Mouse (Mus musculus): ENCODE results near the gene Son.
"Not testable (repeated sequence)": the region's sequence is repeated elsewhere in the genome, so short reads cannot be mapped to it uniquely, and the experiment has no call there.

The Son gene

GRCm38 (mm10) chr16:91639161-91639560 lies 8.1 kb upstream of the Son start:
- no peak for DNase-seq (ENCODE audit: low spot score in 2 of 2)

- no peak for DNase-seq (ENCODE audit: low spot score in 2 of 2)
Observed at GRCm38 (mm10) chr16:91639636-91640035, 7.7 kb upstream of the Son start.

- DNase-seq (ENCODE audit: low spot score in 2 of 2), result no peak
Observed at GRCm38 (mm10) chr16:91640171-91640570, 7.1 kb upstream of the Son start.

GRCm38 (mm10) chr16:91644901-91645300 lies 2.4 kb upstream of the Son start:
- DNase-seq (ENCODE audit: low spot score in 2 of 2), result no peak

- DNase-seq (ENCODE audit: low spot score in 2 of 2), result not testable (repeated sequence)
Observed at GRCm38 (mm10) chr16:91645420-91645819, 1.9 kb upstream of the Son start.

- no peak for DNase-seq (ENCODE audit: low spot score in 2 of 2)
Observed at GRCm38 (mm10) chr16:91645995-91646602, 1.2 kb upstream of the Son start.

- peak; percentile 84 to 88 for DNase-seq (ENCODE audit: low spot score in 2 of 2)
Observed at GRCm38 (mm10) chr16:91646681-91647419, 456 bp upstream of the Son start, which contains the start of gene Gart. TSS of gene Gart (minus strand) at chr16:91646952.

- peak; percentile 49 to 57 for DNase-seq (ENCODE audit: low spot score in 2 of 2)
Observed at GRCm38 (mm10) chr16:91648220-91648550, 879 bp downstream of the Son start.

- no peak for DNase-seq (ENCODE audit: low spot score in 2 of 2)
Observed at GRCm38 (mm10) chr16:91649246-91649645, 1.9 kb downstream of the Son start.

GRCm38 (mm10) chr16:91649781-91650180 lies 2.5 kb downstream of the Son start:
- no peak for DNase-seq (ENCODE audit: low spot score in 2 of 2)

GRCm38 (mm10) chr16:91652191-91652590 lies 4.9 kb downstream of the Son start:
- DNase-seq (ENCODE audit: low spot score in 2 of 2), result no peak

GRCm38 (mm10) chr16:91655285-91655684 lies 8.0 kb downstream of the Son start:
- DNase-seq (ENCODE audit: low spot score in 2 of 2), result no peak

GRCm38 (mm10) chr16:91657285-91657684 lies 10.0 kb downstream of the Son start:
- no peak for DNase-seq (ENCODE audit: low spot score in 2 of 2)

- no peak for DNase-seq (ENCODE audit: low spot score in 2 of 2)
Observed at GRCm38 (mm10) chr16:91658471-91658870, 11.2 kb downstream of the Son start.

GRCm38 (mm10) chr16:91659798-91660197 lies 12.5 kb downstream of the Son start:
- no peak for DNase-seq (ENCODE audit: low spot score in 2 of 2)

- DNase-seq (ENCODE audit: low spot score in 2 of 2), result no peak
Observed at GRCm38 (mm10) chr16:91661397-91661796, 14.1 kb downstream of the Son start.

GRCm38 (mm10) chr16:91662336-91662735 lies 15.0 kb downstream of the Son start:
- DNase-seq (ENCODE audit: low spot score in 2 of 2), result no peak

- DNase-seq (ENCODE audit: low spot score in 2 of 2), result no peak
Observed at GRCm38 (mm10) chr16:91663795-91664194, 16.5 kb downstream of the Son start.

GRCm38 (mm10) chr16:91674500-91674899 lies 27.2 kb downstream of the Son start:
- DNase-seq (ENCODE audit: low spot score in 2 of 2), result no peak

- no peak for DNase-seq (ENCODE audit: low spot score in 2 of 2)
Observed at GRCm38 (mm10) chr16:91678147-91678911, 31.0 kb downstream of the Son start.

GRCm38 (mm10) chr16:91680656-91681055 lies 33.4 kb downstream of the Son start:
- no peak for DNase-seq (ENCODE audit: low spot score in 2 of 2)

GRCm38 (mm10) chr16:91685526-91685925 lies 38.2 kb downstream of the Son start:
- DNase-seq (ENCODE audit: low spot score in 2 of 2), result no peak

- no peak for DNase-seq (ENCODE audit: low spot score in 2 of 2)
Observed at GRCm38 (mm10) chr16:91686369-91686768, 39.1 kb downstream of the Son start.

Measured in frontal cortex, postnatal 14 days (tissue).